Mouse (Mus musculus) cerebellum, adult 2 months (tissue): ENCODE measurements at regions not wholly inside any gene's neighbourhood (a gene's known extent, or its start where the extent isn't known, plus 50 kb on each side); places are given as distances from the start of the nearest gene placed in this dataset.

Source experiments
- CTCF ChIP-seq: fragments of 200-500 bp; IDR thresholded peaks from 2 replicates; pipeline ENCODE4 v1.5.1; 2011; ENCODE audit warnings: low read depth, mild to moderate bottlenecking, control low read depth, low read length, moderate library complexity, borderline replicate concordance; ENCODE audit not compliant: insufficient read depth
- POLR2A ChIP-seq: fragments of 200-500 bp; IDR thresholded peaks from 2 replicates; pipeline ENCODE4 v1.6.1; 2011; ENCODE audit warnings: low read length, control low read depth, borderline replicate concordance; ENCODE audit not compliant: insufficient read depth

GRCm38 (mm10) chr9:85470264-85470821 is 143.2 kb upstream of the Tent5a start:
- TF ChIP-seq CTCF, result no peak
- TF ChIP-seq POLR2A, result no peak
